Mouse (Mus musculus) liver, embryonic 12.5 days (tissue): ENCODE results near the gene Ankfy1. TPM values are rescaled to one million over a fixed set of nuclear protein-coding genes. Genes with fewer than 3 reads are reported as not detected.

ENCODE experiments used
- ATAC-seq: fragments of 200-750 bp; cut with Nextera tagmentation; 2 replicates; pipeline ENCODE4 v1.8.0; 2017; ENCODE audit warnings: moderate number of reproducible peaks, mild to moderate bottlenecking, moderate library complexity
- H3K27ac ChIP-seq: fragments of 300-500 bp; sonication (generic); 2 replicates; pipeline ENCODE4 v1.5.1; 2016; ENCODE audit warnings: mild to moderate bottlenecking
- H3K27me3 ChIP-seq: fragments of 300-500 bp; sonication (generic); replicated peaks from 2 replicates; pipeline ENCODE4 v1.6.1; 2016; ENCODE audit warnings: mild to moderate bottlenecking, moderate library complexity
- H3K36me3 ChIP-seq: fragments of 300-500 bp; sonication (generic); 2 replicates; pipeline ENCODE4 v1.6.1; 2016; ENCODE audit warnings: mild to moderate bottlenecking, moderate library complexity
- H3K4me1 ChIP-seq: fragments of 300-500 bp; sonication (generic); 2 replicates; pipeline ENCODE4 v1.6.1; 2016
- H3K4me2 ChIP-seq: fragments of 300-500 bp; sonication (generic); 2 replicates; pipeline ENCODE4 v1.6.1; 2016; ENCODE audit warnings: mild to moderate bottlenecking, moderate library complexity
- H3K4me3 ChIP-seq: fragments of 300-500 bp; sonication (generic); 2 replicates; pipeline ENCODE4 v1.5.1; 2016; ENCODE audit warnings: mild to moderate bottlenecking, moderate library complexity
- H3K9ac ChIP-seq: fragments of 300-500 bp; sonication (generic); 2 replicates; pipeline ENCODE4 v1.6.1; 2016; ENCODE audit warnings: mild to moderate bottlenecking, moderate library complexity
- H3K9me3 ChIP-seq: fragments of 300-500 bp; sonication (generic); replicated peaks from 2 replicates; pipeline ENCODE4 v1.6.1; 2016; ENCODE audit warnings: mild to moderate bottlenecking, moderate library complexity
- WGBS: fragments of 180-500 bp; shearing (Covaris S2); methylation state at CpG from one replicate; pipeline ENCODE4 v1.1.7; 2016; ENCODE audit not compliant: insufficient replicate concordance; 5-methylcytosine and 5-hydroxymethylcytosine counted together
- polyA plus RNA-seq: library from polyadenylated mRNA; unstranded; fragments of >200 nt; fragmentation: Nextera tagmentation; extraction: Ambion mirVana; gene quantifications from 2 replicates; pipeline ENCODE4 v1.2.1, GENCODE M21; 2016

The Ankfy1 gene
- 18.3 and 18.6 TPM in 2 replicates for polyA plus RNA-seq

DNA sequence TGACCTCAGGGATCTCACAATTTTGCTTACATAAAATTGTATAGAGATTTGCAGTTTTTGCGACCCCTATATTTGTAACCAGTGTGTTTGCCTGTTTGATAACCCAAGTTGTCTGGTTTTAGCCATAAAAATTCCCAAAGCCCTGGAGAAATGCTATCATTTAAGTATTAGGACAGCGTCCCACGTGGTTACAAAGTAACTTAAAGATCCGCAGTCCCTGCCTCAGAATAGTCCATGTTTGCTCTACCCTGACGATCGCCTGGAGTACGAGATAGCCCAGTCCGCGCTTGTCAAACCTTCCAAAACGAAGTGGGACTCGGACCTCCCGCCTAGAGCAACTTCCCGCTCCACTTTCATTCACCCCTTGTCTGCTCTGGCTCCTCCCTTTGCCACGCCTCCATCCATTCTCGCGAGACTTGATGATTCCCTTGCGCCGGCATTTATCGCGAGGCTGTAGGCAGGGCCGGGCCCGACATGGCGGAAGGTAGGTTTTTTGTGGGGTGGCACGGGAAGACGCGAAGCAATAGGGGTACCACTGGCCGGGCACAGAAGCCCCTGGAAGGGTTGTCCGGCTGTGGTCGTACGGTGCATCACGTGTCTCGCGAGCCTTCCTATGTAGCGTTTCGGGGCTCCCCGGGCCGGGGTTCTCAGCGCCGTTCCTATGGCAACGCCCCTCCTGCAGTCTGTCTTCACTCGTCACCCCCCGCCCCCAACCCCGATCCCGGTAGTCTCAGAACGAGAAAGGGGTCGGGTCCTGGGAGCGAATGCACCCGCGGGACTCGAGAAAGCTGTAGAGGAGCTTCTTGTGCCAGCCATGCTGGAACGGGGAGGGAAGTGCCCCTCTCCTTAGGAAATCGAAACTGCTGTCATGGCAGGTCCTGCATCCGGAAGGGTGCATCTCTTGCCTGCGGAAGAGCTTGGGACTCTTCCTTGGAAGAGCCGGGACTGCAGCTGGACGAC, at the start of gene Ankfy1:
Ankfy1 (plus strand) TSS at position 456 of the 960 bp plus-strand sequence.
- under 1% methylated on average over 56 of the region's 56 CpGs for WGBS
- Histone ChIP-seq H3K9ac (peak within 1 kb of the TSS; percentile 80), H3K9me3 (no peaks in the 10 kb centered on the region), H3K4me3 (peak within 1 kb of the TSS; percentile 92), H3K27ac (peak within 1 kb of the TSS; percentile 95), H3K4me1 (peaks cover 79% of the 10 kb centered on the region), H3K27me3 (no peaks in the 10 kb centered on the region), H3K36me3 (peaks cover 14% of the 10 kb centered on the region), H3K4me2 (peak within 1 kb of the TSS; percentile 73)
- ATAC-seq: peak; percentile 85

DNA sequence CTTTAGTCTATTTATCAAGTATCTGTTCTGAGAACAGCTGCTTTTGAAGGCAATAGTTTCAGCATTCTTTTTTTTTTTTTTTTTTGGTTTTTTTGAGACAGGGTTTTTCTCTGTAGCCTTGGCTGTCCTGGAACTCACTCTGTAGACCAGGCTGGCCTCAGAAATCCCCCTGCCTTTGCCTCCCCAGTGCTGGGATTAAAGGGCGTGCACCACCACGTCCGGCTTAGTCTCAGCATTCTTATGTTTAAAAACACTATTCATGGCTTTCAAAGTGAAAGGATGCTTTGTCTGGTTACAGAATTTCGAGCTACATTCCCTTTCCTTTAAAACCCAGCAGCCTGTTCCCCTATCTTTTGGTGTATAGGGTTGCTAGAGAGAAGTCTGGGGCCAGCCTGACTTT, 47.1 kb upstream of the Ankfy1 start:
- H3K9ac ChIP-seq: no peak overlapping the region
- 66% methylated on average over 4 of the region's 4 CpGs for WGBS
- no peaks in the 10 kb centered on the region for H3K36me3 ChIP-seq
- no peak overlapping the region for H3K4me2 ChIP-seq
- no peak overlapping the region for H3K4me3 ChIP-seq
- H3K27ac ChIP-seq: no peak overlapping the region
- no peaks in the 10 kb centered on the region for H3K27me3 ChIP-seq
- ATAC-seq: no peak
- H3K9me3 ChIP-seq: no peaks in the 10 kb centered on the region
- peaks cover 4% of the 10 kb centered on the region; the same call in 1 of the 2 replicates for H3K4me1 ChIP-seq

DNA sequence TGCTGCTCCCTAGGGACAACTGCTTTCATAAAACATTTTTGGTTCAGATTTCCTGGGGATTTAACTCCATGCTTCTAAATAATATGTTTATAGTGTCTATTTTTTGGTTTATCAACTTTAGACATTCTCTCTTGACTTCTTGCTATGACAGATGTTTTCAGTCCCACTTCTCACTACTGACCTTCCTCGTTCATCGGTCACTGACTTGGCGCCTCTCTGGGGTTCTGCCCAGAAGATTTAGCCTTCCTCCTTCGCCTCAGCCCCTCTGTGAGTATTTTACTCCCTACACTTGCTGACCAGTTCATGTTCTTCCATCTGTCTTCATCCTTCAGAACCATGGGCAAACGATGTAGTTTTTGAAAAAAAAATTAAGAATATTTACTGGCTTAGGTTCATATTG, 44.4 kb upstream of the Ankfy1 start:
- Histone ChIP-seq H3K36me3 (no peaks in the 10 kb centered on the region), H3K9me3 (no peaks in the 10 kb centered on the region), H3K9ac (no peak overlapping the region), H3K4me2 (no peak overlapping the region), H3K4me1 (peaks cover 4% of the 10 kb centered on the region; the same call in 1 of the 2 replicates), H3K27me3 (no peaks in the 10 kb centered on the region), H3K27ac (no peak overlapping the region), H3K4me3 (no peak overlapping the region)
- WGBS: 79% methylated on average over 5 of the region's 5 CpGs
- ATAC-seq: no peak

DNA sequence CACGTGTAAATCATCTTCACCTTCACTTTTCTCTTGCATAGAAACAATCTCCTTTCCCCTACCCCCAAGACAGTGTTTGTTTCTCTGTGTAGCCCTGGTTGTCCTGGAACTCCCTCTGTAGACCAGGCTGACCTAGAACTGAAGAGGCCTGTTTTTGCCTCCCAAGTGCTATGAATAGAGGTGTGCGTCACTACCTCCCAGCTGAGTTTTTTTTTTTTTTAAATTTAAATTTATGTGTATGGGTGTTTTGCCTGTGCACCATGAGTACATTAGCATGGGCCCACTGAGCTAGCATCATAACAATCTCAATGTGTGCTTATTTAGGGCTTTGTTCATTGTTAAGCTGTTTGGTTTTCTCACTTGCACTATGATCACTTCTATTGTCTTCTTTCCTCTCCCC, 39.5 kb upstream of the Ankfy1 start:
- no peaks in the 10 kb centered on the region for H3K36me3 ChIP-seq
- H3K27ac ChIP-seq: no peak overlapping the region
- no peaks in the 10 kb centered on the region for H3K4me1 ChIP-seq
- H3K9ac ChIP-seq: no peak overlapping the region
- WGBS: 73% methylated on average over 2 of the region's 2 CpGs
- H3K9me3 ChIP-seq: no peaks in the 10 kb centered on the region
- no peak for ATAC-seq
- no peak overlapping the region for H3K4me2 ChIP-seq
- no peaks in the 10 kb centered on the region for H3K27me3 ChIP-seq
- no peak overlapping the region for H3K4me3 ChIP-seq

DNA sequence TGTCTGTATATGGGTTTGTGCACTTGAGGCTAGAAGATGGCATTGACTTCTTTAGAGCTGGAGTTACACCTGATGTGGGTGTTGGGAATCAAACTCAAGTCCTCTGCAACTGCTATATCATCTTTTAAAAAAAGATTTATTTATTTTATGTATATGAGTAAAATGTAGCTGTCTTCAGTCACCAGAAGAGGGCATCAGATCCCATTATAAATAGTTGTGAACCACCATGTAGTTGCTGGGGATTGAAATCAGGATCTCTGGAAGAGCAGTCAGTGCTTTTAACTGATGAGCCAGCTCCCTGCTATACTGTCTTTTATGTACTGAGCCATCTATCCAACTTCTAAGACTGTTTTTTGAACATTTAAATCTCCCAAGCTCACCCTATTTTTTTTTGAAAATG, 29.9 kb upstream of the Ankfy1 start:
- Histone ChIP-seq H3K9me3 (no peaks in the 10 kb centered on the region), H3K4me3 (no peak overlapping the region), H3K4me1 (peaks cover 3% of the 10 kb centered on the region; the same call in 1 of the 2 replicates), H3K27me3 (no peaks in the 10 kb centered on the region), H3K9ac (no peak overlapping the region), H3K36me3 (0 out of 2 replicates have a peak, but pooled peaks cover 5% of the 10 kb centered on the region), H3K4me2 (no peak overlapping the region), H3K27ac (no peak overlapping the region)
- no peak for ATAC-seq

DNA sequence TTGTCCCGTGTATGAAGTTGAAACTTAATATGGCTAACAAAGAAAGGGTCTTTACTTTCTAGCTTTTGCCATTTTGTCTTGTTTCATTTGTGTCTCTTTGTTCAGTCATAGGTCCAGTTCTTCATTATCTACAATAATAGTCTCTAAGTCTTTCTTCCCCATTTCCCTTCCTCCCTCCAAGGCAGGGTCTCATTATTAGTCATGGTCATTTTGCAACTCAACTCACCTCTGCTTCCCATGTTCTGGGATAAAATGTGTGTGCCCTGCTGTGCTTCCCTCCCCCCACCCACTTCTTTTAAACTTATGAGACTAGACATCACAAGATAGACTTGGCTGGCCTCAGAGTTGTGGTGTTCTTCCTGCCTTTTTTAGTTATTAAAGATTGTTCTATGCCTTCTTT, 29.4 kb upstream of the Ankfy1 start:
- no peak overlapping the region for H3K27ac ChIP-seq
- no peaks in the 10 kb centered on the region for H3K27me3 ChIP-seq
- H3K9me3 ChIP-seq: no peaks in the 10 kb centered on the region
- no peak overlapping the region for H3K4me3 ChIP-seq
- H3K36me3 ChIP-seq: 0 out of 2 replicates have a peak, but pooled peaks cover 5% of the 10 kb centered on the region
- H3K4me1 ChIP-seq: peaks cover 3% of the 10 kb centered on the region; the same call in 1 of the 2 replicates
- WGBS: 83% methylated on average over 1 of the region's 1 CpGs
- no peak for ATAC-seq
- no peak overlapping the region for H3K9ac ChIP-seq
- H3K4me2 ChIP-seq: no peak overlapping the region

DNA sequence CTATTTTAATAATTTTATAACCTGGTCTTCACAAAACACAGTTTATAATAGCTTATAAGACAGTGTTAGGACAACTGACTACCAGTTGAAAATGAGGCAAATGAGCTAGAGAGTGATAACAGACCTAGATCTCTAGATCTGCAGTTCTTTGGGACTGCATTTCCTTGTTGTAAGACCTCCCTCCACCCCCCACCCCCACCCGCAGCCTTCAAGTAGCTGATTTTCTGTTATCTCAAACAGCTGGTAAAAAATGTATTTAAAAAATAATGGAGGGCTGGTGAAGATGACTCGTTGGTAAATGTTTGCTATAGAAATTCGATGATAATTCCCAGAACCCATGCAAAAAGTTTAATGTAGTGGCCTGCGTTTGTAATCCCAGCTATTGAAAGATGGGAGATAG, 25.2 kb upstream of the Ankfy1 start:
- Histone ChIP-seq H3K4me1 (peaks cover 3% of the 10 kb centered on the region; the same call in 1 of the 2 replicates), H3K4me2 (no peak overlapping the region), H3K4me3 (no peak overlapping the region), H3K9ac (no peak overlapping the region), H3K27me3 (no peaks in the 10 kb centered on the region), H3K27ac (no peak overlapping the region), H3K9me3 (no peaks in the 10 kb centered on the region), H3K36me3 (peaks cover 6% of the 10 kb centered on the region; the same call in 1 of the 2 replicates)
- WGBS: 56% methylated on average over 4 of the region's 4 CpGs
- ATAC-seq: no peak

DNA sequence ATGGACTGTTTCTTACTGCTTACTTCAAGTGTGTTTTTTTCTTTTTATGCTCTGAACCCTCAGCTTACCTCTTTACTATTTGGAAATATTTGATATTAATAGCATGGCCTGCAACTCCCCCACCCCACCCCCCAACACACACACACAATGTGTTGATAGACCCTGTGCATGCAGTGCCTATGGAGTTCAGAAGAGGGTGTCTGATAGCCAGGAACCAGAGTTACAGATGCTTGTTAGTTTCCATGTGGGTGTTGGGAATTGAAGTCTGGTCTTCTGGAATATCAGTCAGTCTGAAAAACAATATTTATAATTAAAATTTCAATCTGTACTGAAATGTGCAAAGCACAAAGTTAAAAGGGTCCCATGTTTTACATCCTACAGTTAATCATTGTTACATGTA, 19.2 kb upstream of the Ankfy1 start:
- H3K4me2 ChIP-seq: no peak overlapping the region
- H3K9me3 ChIP-seq: no peaks in the 10 kb centered on the region
- H3K9ac ChIP-seq: no peak overlapping the region
- peaks cover 23% of the 10 kb centered on the region for H3K4me1 ChIP-seq
- no peak overlapping the region for H3K4me3 ChIP-seq
- no peak overlapping the region for H3K27ac ChIP-seq
- ATAC-seq: no peak
- H3K27me3 ChIP-seq: no peaks in the 10 kb centered on the region
- H3K36me3 ChIP-seq: peaks cover 4% of the 10 kb centered on the region; the same call in 1 of the 2 replicates

DNA sequence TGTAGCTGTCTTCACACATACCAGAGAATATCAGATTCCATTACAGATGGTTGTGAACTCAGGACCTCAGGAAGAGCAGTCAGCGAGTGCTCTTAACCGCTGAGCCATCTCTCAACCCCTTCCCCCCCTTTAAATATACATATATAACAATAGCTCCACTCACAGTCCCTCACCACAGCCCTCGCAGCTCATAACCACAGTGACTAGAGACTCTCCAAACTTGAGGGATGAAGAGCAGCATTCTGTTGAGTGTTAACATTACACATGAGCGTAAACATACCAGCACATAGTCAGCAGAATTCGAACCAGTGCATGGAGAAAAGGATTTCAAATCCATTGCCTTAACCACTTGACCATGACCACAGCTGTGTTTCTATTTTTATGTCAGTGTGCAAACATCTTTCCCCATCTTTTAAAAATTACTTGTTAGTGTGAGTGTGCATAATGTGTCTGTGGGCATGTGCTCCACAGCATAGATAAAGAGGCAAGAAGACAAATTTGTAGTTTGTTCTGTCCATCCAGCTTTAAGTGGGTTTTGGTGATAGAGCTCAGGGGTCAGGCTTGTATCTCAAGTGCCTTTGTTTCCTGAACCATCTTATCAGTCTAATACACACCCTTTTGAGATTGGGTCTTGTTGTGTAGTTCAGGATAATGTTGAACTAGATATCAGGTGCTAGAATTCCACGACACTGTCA, 18.4 kb upstream of the Ankfy1 start:
- Histone ChIP-seq H3K27ac (peak overlapping the region; percentile 53; the same call in 1 of the 2 replicates), H3K9ac (no peak overlapping the region), H3K36me3 (peaks cover 4% of the 10 kb centered on the region; the same call in 1 of the 2 replicates), H3K4me2 (no peak overlapping the region), H3K9me3 (no peaks in the 10 kb centered on the region), H3K4me3 (no peak overlapping the region), H3K27me3 (no peaks in the 10 kb centered on the region), H3K4me1 (peaks cover 23% of the 10 kb centered on the region)
- WGBS: 31% methylated on average over 6 of the region's 6 CpGs
- ATAC-seq: peak; percentile 51

DNA sequence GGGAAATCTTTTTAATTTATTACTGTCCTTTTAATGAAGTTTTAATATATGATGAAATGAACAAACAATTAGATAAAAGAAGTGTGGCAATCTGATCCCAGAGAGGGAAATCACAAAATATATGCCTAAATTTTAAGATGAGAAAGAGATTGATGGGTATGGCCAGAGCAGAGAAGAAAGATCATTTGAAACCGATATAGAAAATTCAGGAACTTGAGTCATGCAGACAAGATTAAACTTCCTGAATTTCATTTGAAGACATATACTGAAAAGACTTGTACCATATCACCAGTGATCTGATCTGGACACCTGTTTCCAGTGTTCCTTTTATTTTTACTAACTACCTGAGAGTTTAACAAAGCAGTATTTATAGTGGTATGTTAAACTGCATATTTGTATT, 17.4 kb upstream of the Ankfy1 start:
- Histone ChIP-seq H3K27ac (no peak overlapping the region), H3K4me3 (no peak overlapping the region), H3K4me1 (peaks cover 23% of the 10 kb centered on the region), H3K9ac (no peak overlapping the region), H3K4me2 (no peak overlapping the region), H3K36me3 (peaks cover 4% of the 10 kb centered on the region; the same call in 1 of the 2 replicates), H3K9me3 (no peaks in the 10 kb centered on the region), H3K27me3 (no peaks in the 10 kb centered on the region)
- WGBS: 24% methylated on average over 1 of the region's 1 CpGs
- no peak for ATAC-seq

DNA sequence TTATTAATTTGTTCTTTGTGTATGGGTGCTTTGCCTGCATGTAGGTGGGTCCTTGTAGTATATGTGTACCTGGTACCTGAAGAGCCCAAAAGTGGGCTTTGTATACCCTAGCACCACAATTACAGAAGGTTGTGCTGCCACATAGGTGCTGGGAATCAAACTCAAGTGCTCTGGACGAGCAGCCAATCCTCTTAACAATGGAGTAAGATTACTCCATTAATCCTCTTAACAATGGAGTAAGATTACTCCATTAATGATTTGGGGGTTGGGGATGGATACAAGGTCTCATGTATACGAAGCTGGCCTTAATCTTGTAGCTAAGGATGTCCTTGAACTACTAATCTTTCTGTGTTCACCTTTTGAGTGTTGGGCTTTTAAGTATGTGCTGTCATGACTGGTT, 14.5 kb upstream of the Ankfy1 start:
- Histone ChIP-seq H3K9ac (no peak overlapping the region), H3K4me3 (no peak overlapping the region), H3K4me2 (no peak overlapping the region), H3K27me3 (no peaks in the 10 kb centered on the region), H3K4me1 (peaks cover 22% of the 10 kb centered on the region), H3K36me3 (peaks cover 4% of the 10 kb centered on the region), H3K27ac (no peak overlapping the region), H3K9me3 (no peaks in the 10 kb centered on the region)
- WGBS: 61% methylated on average over 2 of the region's 2 CpGs
- no peak for ATAC-seq

DNA sequence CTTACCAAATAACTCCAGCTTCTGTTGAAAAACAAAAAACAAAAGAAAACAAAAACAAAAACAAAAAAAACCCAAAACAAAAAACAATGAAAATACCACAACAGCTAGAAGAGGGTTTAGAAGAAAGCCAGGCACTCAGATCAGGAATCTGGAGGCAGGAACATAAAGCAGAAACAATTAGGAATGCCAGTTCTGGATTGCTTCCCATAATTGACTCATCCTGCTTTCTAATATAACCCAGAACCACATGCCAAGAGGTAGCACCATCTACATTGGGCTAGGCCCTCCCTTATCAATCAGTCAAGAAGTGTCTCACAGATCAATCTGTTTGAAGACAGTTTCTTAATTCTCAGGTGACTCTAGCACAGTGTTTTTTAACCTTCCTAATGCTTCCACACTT, 9.1 kb upstream of the Ankfy1 start:
- H3K4me1 ChIP-seq: peaks cover 6% of the 10 kb centered on the region; the same call in 1 of the 2 replicates
- H3K27ac ChIP-seq: no peak overlapping the region
- peaks cover 34% of the 10 kb centered on the region for H3K36me3 ChIP-seq
- no peaks in the 10 kb centered on the region for H3K9me3 ChIP-seq
- no peak for ATAC-seq
- H3K4me2 ChIP-seq: no peak overlapping the region
- H3K4me3 ChIP-seq: no peak overlapping the region
- no peaks in the 10 kb centered on the region for H3K27me3 ChIP-seq
- H3K9ac ChIP-seq: no peak overlapping the region
